Mouse (Mus musculus): ENCODE results near the gene Cd300lf.

DNA sequence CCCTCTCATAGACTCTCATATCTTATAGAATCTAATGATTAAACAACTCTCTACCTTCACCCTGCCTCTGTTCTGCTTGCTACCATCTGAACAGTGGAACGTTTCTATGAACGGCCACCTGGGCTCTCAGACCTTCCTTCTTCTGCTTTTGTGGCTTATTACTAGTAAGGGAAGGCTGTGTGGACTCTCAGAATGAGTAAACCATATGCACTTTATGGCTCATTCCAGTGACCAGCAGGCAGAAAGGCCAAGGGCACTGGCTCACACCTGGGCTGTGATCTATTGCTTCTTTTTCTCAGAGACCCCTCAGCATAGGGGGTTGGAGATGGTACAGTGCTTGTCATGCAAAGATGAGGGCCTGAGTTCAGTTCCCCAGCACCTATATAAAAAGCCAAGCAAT is 27.2 kb downstream of the Cd300lf start:
- no peak for TF ChIP-seq CTCF (IDR thresholded peaks at IDR 0.05; ENCODE audit: control insufficient read depth, insufficient read depth, insufficient read length)
- TF ChIP-seq USF1 (IDR thresholded peaks at IDR 0.05; ENCODE audit: low read depth), result no peak
- TF ChIP-seq MYOG (IDR thresholded peaks at IDR 0.05; ENCODE audit: control insufficient read depth, extremely low read depth, insufficient read length), result no peak
- no peak for TF ChIP-seq FOSL1 (IDR thresholded peaks at IDR 0.05; ENCODE audit: insufficient read depth, low read length, poor library complexity, severe bottlenecking)
- no peak for TF ChIP-seq MAX (IDR thresholded peaks at IDR 0.05)
- no peak for TF ChIP-seq MYOD1 (IDR thresholded peaks at IDR 0.05; ENCODE audit: control insufficient read depth, insufficient read length, low read depth)
